Mouse (Mus musculus): ENCODE measurements around the gene Myh7.

GRCm38 (mm10) chr14:55029034-55029698, 34.7 kb upstream of the Myh7 start:
- no peak for TF ChIP-seq POLR2A (IDR thresholded peaks at IDR 0.05; ENCODE audit: control insufficient read depth, low read depth, low read length)
- peak; percentile 72; the same call in 1 of the 2 replicates for TF ChIP-seq CTCF (IDR thresholded peaks at IDR 0.05; ENCODE audit: control insufficient read depth, insufficient read depth, insufficient replicate concordance, low read depth, low read length)

Data from testis, adult 2 months (tissue).